Mouse (Mus musculus): ENCODE measurements around the gene Chst8. TPM values are rescaled to one million over a fixed set of nuclear protein-coding genes. Genes with fewer than 3 reads are reported as not detected.

Chst8 gene
- total RNA-seq, 2 experiments from 2014 or later: 18.7 to 21.1 TPM

DNA sequence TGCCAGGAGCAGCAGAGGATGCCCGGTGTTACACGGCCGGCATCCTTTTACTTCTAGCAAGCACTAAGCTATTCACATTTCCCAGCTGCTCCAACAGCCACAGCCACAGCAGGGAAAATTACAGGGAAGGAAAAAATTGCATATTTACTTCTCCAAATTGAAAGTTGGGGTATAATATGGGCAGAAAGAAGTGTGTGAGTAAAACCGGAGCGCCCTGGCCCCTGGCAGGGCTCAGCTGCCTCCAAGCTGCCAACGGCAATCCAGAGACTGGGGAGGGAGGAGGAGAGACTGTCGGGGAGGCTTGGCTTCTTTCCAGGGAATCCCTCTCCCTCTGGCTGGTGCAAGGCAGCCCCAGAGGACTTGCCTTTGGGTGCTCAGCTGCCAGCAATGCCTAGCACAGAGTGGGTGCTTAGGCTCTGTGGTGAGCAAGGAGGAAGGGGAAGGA, 53.1 kb downstream of the Chst8 start:
- peak; percentile 57 to 65 for DNase-seq (ENCODE audit: low spot score in 2 of 2)
- intact Hi-C loops (cut with DNase I): no loop called here

DNA sequence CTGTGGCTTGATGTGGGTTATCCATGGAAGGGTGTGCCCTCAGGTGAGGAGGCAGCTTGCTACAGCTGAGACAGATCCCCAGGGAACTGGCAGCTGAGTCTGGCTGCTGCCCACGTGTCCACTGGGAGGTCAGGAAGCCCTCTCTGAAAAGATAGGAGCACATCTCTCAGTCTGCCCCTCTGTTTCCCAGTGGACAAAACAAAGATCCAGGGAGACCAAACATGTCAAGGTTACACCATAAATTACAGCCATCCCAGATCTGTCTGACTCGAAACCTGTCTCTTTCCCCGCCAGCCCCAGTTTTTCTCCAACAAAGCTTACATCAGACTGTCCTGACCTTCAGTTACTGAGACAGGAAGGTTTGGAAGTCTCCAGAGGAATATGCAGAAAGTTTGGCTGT, 53.8 kb downstream of the Chst8 start:
- intact Hi-C loops (cut with DNase I): no loop called here
- DNase-seq (ENCODE audit: low spot score in 2 of 2): no peak

DNA sequence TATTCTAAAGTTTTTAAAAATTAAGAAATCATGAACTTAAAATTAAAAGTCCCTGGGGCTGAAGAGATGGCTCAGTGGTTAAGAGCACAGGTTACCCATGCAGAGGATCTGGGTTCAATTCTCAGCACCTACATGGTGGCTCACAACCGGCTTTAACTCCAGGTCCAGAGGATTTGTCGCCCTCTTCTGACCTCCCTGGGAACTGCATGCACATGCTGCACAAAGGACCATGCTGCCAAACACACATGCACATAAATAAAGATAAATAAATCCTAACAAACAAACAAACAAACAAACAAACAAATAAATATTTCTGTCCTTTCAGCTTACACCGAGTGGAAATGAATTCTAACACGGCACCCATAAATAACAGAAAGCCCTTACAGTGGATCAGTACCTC, 55.0 kb downstream of the Chst8 start:
- intact Hi-C loops (cut with DNase I): no loop called here
- DNase-seq (ENCODE audit: low spot score in 2 of 2): no peak

DNA sequence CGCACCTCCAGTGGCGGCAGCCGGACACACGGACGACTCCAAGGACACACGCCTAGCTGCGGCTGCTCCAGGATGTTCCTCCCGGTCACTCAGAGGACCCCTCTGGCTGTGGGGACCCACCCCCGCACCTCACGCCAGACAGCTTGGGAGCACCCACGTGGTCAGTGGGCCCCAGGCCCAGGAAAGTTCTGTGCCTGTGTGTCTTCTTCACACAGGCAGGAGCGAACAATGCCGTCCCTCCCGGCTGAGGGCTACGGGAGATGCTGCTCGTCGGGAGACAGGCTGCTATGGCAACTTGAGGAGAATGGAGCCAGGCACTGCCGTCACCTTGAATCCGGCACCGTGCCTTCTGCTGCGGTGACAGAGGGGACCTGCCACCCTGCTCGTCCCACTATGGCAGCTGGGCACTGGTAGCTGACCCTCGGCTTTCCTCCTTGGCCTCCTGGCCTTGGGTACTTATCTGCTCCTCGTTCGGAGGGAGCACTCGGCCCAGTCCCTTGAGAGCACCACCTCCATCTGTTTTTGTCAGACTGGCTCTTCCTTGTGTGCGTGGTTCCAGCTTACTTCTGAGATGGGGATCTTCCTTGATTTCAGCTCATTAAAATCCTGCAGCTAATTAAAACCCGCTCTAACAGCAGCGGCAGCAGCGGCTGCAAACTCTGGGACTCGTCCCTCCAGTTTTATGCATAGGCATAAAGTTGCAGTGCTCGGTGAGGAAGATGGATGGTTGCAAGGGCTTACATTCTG, 59.2 kb downstream of the Chst8 start:
- DNase-seq (ENCODE audit: low spot score in 2 of 2): peak; percentile 29 to 35
- intact Hi-C loops (cut with DNase I): no loop called here

DNA sequence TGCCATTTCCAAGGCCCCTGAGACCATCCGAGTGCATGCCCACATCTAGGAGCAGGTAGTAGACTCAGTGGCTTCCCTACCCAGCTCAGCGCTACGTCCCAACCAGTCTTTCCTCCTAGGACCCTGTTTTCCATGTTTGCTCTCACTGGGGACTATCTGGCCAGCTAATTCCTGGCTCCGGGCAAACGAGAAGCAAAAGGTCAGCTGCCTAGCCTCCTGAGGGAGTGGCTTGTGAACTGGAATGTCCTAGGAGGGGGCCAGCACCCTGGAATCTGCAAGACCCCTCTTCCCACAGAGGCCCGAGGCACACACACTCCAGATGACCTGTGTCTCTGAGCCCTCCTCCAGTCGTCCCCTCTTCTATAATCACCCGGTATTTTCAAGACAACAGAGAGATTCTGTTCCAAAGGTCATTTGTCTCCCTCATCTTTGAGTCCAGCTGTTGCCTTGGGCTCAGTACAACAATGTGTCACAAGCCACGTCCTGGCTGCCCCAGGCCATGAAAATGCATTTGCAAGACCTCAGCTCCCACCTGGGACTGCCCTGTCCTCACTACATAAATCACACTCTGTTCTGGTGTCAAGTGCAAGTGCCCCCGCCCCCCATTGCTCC, 60.3 kb downstream of the Chst8 start:
- intact Hi-C loops (cut with DNase I): no loop called here
- DNase-seq (ENCODE audit: low spot score in 2 of 2): no peak

DNA sequence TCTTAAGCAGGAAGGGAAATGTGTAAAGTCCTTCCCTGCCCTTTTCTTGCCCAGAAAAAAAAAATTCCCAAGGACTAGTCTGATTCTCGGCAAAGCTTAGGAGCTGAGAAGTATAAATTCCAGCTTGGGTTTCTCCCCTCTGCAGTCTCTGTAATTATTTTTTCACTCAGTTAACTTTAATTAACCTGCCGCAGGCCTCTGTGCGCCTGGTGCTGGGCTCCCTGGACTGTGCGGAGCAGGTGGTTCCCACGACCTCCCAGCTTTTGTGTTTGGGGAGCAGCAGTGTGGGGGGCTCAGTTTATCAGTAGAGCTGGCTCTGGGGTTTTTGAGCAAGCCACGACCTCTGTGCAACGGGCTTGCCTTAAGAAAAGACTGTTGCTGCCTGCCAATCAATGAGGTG, 62.2 kb downstream of the Chst8 start:
- intact Hi-C loops (cut with DNase I): no loop called here

DNA sequence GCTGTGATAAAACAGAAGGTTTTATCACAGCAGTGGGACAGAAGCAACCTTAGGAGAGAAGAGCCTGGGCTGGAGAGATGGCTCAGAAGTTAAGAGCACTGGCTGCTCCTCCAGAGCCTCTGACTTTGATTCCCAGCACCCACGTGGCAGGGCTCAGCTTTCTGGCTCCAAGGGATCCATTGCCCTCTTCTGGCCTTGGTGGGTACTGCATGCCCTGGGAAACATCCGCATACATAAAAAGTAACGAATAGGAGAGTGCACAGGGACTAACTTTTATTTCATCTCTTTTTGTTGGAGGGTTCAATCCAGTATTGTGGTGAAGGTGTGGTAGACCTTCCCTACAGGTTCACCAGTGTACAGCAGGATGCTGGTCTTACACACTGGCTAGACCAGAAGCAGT, 62.8 kb downstream of the Chst8 start:
- no peak for DNase-seq (ENCODE audit: low spot score in 2 of 2)
- intact Hi-C loops (cut with DNase I): no loop called here

More for the DNA sequence above, 62.2 kb downstream of the Chst8 start:
- DNase-seq (ENCODE audit: low spot score in 2 of 2): no peak

DNA sequence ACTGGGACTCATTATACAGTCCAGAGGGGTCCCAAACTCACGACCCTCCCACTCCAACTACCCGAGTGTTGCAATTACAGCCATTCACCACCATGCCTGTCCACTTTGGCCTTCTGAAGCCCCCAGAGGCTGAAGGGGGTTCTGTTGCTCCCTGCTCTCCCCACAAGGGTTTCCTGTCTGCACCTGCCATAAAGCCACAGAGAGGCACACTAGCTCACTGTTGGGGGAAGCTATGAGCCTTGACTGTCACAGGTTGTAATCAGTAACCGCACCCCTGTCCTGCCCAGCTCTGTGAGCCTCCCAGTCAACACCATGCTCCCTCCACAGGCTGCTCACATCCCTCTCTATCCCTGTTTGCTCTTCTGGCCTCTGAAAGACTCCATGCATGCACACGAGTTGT, 64.0 kb downstream of the Chst8 start:
- DNase-seq (ENCODE audit: low spot score in 2 of 2): no peak
- intact Hi-C loops (cut with DNase I): no loop called here

DNA sequence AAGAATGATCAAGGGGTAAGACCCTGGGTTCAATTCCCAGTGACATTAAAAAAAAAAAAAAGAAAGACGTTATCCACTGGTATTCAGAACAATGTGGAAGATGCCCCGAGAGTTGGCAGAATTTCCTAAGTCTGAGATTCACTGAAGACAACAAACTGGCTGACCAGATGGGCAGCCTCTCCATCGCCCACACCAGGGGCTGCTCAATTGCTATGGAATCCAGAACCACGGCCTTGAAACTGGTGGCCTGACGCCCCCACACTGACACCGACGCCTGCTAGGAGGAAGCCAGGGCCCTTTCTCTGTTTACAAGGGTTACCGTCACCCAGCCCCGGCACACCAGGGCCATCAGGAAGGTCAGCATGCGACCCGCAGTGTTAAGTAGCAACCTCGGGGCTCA, 64.8 kb downstream of the Chst8 start:
- intact Hi-C loops (cut with DNase I): no loop called here
- no peak for DNase-seq (ENCODE audit: low spot score in 2 of 2)

DNA sequence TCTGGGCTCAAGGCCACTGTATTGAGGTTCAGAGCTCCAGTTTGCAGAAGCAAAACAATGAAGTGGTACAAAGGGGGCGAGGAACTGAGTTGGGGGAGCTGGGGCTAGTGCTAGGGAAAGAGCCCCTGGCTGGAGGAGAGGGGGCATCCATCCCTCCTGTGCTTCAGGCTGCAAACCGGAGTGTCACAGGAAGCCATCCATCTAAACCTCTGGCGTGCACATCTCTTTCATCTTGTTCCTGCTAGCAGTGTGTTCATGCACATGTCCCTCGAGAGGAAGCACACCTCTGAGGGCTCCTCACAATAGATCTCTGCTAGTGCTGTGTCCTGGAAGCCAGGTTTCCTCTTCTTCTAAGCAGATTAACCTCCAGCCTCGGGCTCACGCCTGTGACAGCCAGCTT, 65.9 kb downstream of the Chst8 start:
- intact Hi-C loops (cut with DNase I): no loop called here
- no peak for DNase-seq (ENCODE audit: low spot score in 2 of 2)

DNA sequence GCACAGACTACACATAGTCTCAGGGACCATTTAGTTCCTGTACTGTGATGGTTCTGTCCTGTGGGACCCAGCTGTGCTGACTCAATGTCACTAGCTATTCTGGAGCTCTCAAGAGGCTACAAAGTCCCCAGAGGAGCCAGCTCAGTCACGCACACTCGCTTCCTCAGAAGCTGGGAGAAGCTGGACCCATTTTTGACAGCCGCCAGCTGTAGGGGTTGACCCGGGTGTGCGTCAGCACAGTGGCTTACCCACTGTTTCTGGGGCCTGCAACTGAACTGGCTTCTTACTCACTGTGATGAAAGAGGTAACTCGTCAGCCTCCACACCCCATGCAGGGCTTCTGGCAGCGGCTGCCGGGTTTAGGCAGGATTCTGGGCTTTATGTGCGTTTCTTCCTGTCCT, 66.3 kb downstream of the Chst8 start:
- intact Hi-C loops (cut with DNase I): no loop called here
- no peak for DNase-seq (ENCODE audit: low spot score in 2 of 2)

DNA sequence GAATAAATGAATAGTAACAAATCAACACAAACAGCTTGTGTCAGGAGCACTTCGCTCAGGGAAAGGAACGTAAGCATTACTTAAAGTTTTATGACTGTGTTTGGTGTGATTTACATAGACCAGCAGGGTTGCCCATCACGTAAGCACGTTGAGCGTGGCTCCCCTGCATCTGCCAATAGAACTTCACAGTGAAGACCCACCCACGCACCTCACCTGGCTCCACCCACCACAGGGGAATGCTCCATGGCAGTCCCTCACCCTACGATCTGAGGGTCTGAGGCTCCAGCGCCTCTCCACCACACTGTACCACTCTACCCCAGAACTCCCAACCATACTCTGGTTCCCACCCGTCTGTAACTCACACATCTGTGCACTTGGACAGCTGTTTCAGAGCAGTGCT, 67.1 kb downstream of the Chst8 start:
- no peak for DNase-seq (ENCODE audit: low spot score in 2 of 2)
- intact Hi-C loops (cut with DNase I): no loop called here

DNA sequence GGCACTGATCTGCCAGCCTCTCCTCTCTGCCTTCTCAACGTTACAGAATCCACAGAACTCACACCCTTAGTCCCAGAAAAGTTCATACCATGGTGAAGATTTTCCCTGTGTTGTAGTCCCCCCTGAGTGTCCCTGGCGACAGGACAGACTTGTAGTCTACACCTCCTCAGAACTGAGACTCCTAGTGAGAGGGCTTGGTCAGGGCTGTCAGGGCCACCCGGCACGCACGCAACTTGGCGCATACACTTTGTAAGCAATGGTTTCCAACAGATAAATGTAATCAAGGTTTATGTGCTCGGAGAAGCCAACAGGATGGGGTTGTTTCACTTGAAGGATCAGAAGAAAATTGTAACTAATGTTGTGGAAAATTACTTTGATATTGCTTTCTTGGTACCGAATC, 67.5 kb downstream of the Chst8 start:
- no peak for DNase-seq (ENCODE audit: low spot score in 2 of 2)
- intact Hi-C loops (cut with DNase I): no loop called here

DNA sequence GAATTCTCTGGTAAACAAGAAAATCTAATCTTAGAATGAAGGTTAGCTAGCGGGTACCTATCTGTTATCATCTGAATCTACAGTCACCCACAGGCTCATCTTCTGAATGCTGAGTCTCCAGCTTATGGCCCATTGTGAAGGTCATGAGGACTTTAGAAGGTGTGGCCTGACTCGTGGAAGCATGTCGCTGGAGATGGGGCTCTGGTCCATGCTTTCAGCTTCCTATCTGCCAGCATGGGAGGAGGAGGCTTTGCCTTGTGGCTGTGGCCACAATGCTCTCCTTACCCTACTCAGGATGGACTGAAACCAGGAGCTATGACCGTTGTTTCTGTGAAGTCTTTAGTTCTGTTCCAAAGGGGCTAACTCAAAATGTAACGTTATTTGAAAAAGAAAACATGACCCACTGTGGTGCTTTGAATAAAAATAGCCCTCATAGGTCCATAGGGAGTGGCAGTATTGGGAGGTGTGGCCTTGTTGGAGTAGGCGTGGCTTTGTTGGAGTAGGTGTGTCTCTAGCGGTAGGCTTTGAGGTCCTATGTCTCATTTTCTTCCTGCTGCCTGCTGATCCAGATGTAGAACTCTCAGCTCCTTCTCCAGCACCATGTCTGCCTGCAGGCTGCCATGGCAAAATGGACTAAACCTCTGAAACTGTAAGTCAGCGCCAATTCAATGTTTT, 69.0 kb downstream of the Chst8 start:
- DNase-seq (ENCODE audit: low spot score in 2 of 2): no peak
- intact Hi-C loops (cut with DNase I): no loop called here

DNA sequence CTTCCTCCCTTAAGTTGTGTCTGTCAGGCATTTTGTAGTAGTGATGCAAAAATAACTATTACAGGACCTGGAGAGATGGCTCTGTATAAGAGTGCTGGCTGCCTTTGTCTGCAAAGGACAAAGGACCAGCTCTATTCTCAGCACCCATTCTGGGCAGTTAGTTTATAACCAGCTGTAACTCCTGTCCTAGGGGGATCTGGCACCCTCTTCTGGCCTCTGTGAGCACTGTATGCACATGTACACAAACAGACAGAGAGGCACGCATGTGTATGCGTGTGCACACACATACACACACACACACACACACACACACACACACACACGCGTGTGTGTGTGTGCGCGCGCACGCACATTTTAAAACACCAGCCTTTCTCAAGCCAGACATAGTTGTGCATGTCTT, 73.1 kb downstream of the Chst8 start:
- DNase-seq (ENCODE audit: low spot score in 2 of 2): no peak
- intact Hi-C loops (cut with DNase I): no loop called here

DNA sequence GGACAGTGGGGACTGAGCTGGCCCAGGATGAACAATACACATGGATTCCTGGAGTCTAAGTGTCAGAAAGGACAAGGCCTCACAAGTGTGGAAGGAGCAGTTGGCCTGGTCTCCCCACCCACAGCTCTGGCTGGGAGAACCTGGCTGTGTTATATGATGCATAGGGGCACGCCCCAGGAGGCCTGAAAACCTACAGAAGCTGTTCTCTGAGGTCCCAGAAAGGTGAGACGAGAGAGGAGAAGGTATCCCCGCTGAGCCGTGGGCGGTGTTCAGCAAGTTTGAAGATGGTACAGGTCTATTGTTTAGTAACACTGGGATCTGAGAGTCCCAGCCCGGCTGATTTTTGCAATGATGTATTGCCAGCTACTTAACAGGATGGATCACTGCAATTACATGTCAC, 75.3 kb downstream of the Chst8 start:
- no peak for DNase-seq (ENCODE audit: low spot score in 2 of 2)
- intact Hi-C loops (cut with DNase I): no loop called here

DNA sequence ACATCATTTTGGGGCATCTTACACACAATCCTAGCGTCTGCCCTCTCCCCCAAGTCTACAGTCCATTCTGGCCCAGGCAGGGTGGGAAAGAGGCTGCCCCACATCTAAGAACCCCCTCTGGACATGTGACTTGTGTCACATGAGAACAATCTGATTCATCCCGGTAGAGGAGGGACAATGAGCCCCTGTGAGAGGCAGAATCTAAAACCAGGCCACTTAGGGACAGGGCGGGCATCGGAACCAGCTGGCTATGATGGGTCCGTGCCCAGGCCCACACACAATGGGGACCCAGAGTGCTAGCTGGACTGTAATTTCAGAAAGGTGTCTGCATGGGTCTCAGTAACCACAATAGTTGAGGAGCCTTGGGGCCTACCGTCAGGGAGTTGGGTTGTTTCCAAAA, 78.2 kb downstream of the Chst8 start:
- no peak for DNase-seq (ENCODE audit: low spot score in 2 of 2)
- intact Hi-C loops (cut with DNase I): no loop called here

DNA sequence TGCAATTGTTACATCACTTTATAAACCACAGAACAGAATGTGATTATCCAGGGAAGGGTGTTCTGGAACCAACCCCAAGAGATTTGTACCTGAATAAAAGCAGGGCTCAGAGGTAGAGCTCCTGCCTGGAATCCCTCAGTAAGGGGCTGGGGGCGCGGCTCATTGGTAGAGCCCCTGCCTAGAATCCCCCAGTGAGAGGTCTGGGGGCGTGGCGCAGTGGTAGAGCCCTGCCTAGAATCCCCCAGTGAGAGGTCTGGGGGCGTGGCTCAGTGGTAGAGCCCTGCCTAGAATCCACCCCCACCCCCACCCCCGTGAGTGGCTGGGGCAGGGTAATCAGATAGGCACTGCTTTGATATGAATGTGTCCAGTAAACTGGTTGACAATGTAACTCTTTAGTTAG, 83.6 kb downstream of the Chst8 start:
- intact Hi-C loops (cut with DNase I): no loop called here
- no peak for DNase-seq (ENCODE audit: low spot score in 2 of 2)

DNA sequence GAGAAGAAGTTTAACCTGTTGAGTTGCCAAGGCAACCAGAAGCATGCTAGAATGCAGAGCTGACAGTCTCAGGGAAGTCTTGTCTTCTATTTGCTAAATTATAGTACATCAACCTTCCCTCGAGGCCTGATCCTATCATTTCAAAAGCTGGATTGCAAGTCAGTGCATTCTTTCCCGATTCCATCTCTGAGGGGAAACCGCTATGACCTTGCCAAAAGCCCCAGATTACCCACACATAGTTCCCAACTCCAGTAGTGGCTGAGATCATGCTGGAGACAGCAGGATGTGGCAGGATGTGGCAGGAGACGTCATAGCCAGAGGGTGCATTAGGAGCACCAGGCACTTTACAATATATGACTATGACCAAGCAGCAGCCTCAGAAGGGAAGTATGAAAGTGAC, 87.3 kb downstream of the Chst8 start:
- no peak for DNase-seq (ENCODE audit: low spot score in 2 of 2)
- intact Hi-C loops (cut with DNase I): no loop called here

DNA sequence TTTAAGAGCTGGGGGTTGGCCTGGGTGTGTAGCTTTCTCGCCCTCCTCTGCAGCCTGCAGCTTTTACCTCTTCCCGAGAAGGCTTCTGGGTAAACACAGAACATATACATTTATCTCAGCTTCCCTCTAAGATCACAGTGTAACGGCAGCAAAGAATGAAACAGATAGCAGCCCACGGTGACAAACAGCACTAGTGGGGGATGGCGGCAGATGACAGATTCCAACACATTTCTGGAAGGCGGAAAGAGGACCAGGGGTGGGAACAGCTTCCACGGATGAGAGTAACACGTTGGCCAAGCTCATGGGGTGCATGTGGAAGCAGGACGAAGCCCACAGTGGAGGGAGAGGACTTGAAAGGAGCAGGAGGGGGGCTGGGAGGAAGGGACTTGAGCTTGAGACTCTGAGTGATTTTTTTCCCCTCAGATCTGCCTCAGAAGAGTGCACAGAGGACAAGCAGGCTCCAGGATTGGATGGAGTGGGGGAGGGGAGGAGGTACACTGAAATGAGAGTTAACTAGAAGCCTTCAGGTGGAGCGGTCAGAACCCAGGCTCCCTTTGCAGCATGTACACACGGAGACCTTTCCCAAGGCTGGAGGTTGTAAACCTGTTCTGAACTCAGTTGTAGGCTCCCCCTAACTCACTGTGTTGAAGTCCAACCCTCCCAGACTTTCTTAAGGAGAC, 89.8 kb downstream of the Chst8 start:
- DNase-seq (ENCODE audit: low spot score in 2 of 2): peak in 1 of 2 experiments; percentile 48
- intact Hi-C loops (cut with DNase I): loop anchor here (5.0 kb wide), 1 partner anchor 70 kb away; no protein-coding TSS in a partner anchor

Measured in left cerebral cortex, postnatal 36 days (tissue).